Mouse (Mus musculus): ENCODE measurements at regions not wholly inside any gene's neighbourhood (a gene's known extent, or its start where the extent isn't known, plus 50 kb on each side); places are given as distances from the start of the nearest gene placed in this dataset.

DNA sequence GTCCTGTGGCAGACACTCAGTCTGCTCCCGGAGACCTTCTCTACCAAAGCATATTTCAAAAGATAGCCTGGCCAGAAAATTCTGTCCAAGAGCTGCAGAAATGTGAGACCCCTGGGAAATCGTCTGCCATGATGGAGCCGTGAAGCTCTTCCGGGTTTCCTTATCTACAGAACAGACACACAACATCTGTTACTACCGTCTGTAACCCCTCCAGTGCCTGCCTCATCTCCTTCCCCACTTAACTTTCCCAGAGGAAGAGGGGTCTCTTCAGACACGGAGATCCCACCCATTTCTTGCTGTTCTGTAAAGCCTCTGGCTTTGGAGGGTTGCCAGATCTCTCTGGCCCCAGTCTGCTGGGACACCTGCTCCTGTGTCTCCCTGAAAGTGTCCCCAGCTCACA is 156.2 kb upstream of the Kcnab2 start:
- TF ChIP-seq CTCF (IDR thresholded peaks at IDR 0.05; ENCODE audit: low read depth, low read length) (no peak), POLR2A (IDR thresholded peaks at IDR 0.05; ENCODE audit: insufficient read depth, low read length) (no peak)

All from ES-Bruce4 (cell line).